Mouse (Mus musculus) kidney, postnatal 10 days (tissue): ENCODE data around the gene Gtf2e1.

Experiments
- DNase-seq: peaks from one replicate; pipeline ENCODE4 v3.0.0; 2021; ENCODE audit warnings: mixed read lengths

Gene Gtf2e1

GRCm38 (mm10) chr16:37540776-37541175 is 1.2 kb upstream of the Gtf2e1 start:
- DNase-seq: no peak

DNA sequence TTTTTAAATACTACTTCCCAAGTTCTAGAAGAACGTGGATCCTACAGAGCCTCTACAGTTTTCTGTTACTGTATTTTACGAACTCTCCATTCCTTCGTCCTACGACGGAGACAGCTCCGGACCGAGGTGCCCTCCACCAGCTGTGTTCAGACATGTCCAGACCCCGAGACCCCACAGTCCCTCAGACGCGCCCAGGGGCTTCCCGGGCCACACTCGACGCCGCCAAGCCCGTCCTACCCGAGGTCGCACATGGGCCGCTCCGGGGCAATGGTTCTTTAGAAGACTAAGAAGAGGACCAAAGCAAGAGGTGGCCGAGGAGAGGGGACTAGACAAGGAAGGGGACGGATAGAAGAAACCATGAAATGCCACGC is 364 bp downstream of the Gtf2e1 start:
- no peak for DNase-seq

DNA sequence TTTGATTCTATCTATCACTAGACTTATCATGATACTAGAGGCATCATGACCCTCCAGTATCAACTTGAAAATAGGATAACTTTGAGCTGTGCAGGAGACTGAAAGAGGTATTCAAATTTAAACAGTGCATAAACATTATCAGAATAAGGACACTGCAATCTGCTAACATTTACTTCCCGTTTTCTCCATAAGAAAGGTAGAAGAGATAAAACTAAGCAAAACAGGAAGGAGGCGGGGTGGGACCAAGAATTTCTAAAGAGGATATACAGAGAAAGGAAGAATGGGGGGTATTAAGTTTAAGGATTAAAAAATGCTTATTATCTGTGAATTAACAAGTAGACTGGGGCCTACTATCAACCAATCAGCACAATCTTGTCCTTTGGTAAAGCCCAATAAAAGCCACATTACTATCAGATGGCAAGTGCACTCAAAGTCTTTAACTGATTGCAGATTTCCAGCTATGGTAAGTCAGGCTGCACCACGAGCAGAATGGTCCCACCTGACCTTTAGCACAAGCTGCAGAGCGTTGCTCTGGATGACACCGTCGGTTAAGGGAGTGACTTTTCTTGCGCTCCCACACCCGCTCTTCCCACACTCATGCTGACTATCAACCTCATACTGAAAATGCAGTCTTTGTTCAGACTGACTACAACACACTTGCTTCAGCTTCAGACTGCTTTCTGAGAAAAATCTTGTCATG is 6.1 kb downstream of the Gtf2e1 start:
- no peak for DNase-seq

GRCm38 (mm10) chr16:37532046-37532445 is 7.5 kb downstream of the Gtf2e1 start:
- no peak for DNase-seq

- DNase-seq: no peak
These were observed 9.4 kb downstream of the Gtf2e1 start for GRCm38 (mm10) chr16:37530170-37530569.

- no peak for DNase-seq
These were observed 12.8 kb downstream of the Gtf2e1 start for GRCm38 (mm10) chr16:37526688-37527223.

DNA sequence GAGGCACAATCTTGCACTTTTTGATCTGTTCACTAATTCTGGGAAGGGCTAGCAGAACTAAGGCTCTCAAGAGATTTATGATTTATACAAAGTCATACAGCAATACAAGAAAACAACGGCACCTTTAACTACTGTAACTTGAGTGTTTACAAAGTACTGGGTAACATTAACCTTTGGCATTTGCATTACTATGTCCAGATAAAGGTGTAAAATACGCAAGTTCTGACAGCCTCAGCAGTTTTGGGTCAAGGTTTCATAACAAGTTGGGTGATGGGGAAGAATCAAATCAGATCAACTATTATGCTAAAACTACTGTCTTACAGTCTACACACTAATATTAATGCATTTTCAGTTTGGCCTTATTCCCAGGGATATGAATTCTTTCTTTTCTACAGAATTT is 14.5 kb downstream of the Gtf2e1 start:
- DNase-seq: no peak

DNA sequence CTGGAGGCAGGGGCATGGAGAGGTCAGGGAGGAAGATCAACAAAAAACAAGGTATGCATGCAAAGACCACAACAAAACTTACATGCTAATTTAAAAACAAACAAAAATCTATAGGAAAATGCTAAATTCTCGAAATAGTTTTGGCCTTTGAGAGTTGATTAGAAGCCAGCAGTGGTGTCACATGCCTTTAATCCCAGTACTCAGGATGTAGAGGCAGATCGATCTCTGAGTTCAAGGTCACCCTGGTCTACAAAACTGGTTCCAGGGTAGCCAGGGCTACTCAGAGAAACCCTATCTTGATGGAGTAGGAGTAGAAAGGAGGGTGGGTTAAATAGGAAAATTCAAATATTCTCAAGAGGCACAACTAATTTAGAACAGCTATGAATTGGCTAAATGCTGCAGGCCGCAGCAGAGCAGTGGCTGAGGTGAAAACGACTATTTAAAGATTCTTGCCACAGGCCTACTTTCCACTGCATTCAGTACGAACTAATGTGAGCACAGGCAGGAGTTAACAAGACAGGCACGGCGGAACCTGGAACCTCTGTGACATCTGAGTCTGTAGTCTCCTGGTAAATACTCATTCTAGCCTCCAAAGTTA is 17.4 kb downstream of the Gtf2e1 start:
- DNase-seq: no peak

DNA sequence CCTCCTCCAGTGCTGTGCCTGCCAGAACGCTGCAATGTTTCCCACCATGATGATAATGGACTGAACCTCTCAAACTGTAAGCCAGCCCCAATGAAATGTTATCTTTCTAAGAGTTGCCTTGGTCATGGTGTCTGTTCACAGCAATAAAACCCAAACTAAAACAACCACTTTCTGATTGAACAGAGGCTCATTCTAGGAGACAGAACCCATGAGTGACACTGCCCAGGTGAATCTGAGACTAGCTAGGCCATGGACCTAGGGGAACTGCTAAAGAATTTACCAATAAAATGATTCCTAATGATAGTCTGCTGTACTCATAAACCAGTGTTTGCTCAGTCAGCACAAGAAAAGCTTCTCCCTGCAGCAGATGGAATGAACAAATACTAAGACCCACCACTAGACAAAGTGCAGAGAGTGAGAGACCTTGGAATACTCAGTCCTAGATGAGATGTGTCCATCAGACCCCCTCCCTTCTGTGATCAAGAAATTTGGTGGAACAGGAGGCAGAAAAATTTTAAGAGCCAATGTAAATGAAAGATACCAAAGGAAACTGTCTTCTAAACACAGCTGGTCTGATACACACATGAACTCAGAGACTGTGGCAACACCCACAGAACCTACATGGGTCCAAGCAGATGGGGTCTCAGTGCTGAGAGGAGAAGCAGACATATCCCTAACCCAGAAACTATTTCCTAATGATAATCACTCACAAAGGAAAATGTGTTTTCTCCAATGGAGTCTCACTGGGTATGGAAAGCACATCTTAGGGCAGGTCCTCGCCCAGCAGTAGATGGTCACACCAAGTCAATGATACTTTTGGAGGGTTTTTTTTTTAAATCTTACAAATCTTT is 19.2 kb downstream of the Gtf2e1 start:
- no peak for DNase-seq

DNA sequence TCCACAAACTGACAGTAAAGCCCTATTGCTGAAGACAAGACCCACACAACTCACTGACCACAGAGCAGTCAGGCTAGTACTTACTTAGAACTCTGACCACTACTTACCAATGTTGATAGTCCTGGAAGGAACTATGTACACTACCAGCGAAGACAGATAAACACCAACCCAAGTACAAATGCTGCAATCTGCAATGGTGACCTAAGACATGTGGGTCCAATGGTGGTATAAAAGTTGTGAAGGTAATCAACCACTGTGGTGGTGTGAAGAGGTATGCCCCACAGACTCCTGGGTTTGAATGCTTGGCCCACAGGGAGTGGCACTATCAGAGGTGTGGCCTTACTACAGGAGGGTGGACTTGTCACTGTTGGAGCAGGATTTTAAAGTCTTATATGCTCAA is 19.9 kb downstream of the Gtf2e1 start:
- DNase-seq: no peak

DNA sequence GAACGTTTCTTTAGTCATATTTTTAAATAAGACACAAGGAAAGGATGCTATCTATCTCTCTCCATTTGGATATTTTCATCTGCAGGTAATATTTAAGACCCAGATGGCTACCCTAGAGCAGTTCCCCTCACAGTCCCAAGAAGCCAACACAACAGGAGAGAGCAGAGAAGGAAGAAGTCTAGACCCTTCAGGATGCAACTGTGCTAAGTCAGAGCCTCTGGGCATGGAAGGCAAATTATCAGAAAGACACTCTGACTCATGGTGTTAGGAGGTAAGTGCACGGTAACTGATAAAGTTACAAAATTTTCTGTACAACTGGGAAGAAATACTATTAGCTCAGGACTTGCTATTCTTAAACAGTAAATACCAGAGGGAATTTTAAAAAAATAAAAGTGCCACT is 20.9 kb downstream of the Gtf2e1 start:
- DNase-seq: no peak

DNA sequence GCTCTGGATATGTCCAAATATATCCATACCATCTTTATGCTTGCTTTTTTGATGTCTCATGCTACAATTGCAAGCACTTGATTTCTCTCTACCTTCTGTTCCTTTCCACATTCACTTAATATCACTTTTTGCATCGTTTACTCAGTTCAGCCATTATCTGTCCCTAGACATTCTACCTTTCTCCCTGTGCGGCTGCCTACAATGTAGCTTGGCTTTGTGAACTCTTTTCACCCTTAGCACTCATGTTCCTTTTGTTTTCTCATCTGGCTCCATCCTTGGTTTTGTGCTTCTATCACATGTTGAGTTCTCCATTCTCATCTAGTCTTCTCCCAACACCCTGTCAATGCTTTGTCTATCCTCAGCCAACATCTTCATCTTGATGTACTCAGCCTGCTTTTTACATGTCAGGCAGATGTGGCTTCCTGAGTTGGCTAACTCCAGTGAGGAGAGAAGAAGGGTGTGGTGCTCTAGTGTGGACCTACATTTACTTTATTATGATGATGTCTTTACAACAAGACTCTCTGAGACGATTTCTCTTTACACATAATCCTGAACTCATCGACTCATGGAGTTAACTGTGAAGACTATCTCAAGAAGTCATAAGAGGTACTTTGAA is 21.9 kb downstream of the Gtf2e1 start:
- no peak for DNase-seq

GRCm38 (mm10) chr16:37516376-37516993 is 23.1 kb downstream of the Gtf2e1 start:
- no peak for DNase-seq

DNA sequence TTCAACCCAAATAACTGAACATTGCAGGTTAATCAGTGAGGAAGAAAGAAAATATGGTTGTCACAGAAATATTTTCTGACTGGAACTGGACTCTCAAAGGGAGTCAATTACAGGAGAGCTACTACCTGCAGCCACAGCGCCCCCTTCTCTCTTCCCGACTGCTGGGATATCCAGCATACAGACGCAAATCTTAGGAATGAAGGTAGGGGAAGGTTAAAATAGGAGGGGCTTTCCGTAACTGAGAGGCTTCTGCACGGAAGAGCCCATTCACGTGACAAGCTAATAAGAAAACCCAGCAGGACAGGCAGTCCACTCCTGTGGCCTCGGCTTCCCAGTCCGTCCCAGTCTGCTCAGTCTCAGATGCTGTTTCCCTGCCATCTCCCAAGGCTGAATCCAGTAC is 24.9 kb downstream of the Gtf2e1 start:
- no peak for DNase-seq

DNA sequence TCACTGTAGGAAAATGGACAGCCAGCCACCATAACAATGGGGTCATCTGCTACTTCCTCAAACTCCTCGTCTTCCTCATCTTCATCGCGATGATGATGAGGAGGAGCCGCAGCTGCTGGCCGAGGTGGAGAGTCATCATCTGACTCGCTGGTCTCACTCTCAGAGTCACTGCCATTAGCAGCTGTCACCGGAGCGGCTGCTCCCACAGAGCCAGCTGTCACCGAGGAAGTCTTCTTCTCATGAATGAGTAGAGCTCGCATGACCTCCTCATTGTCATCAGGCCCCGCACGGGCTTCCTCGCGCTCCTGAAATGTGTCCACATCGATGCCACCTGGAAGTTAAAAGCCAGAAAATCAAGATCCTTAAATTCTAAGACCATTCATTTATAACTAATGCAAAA is 28.1 kb downstream of the Gtf2e1 start:
- DNase-seq: no peak

- no peak for DNase-seq
These were observed 32.8 kb downstream of the Gtf2e1 start for GRCm38 (mm10) chr16:37506751-37507150.

- no peak for DNase-seq
These were observed 35.1 kb downstream of the Gtf2e1 start for GRCm38 (mm10) chr16:37504517-37504916.

GRCm38 (mm10) chr16:37498581-37498980 is 41.0 kb downstream of the Gtf2e1 start:
- DNase-seq: no peak

GRCm38 (mm10) chr16:37495017-37495416 is 44.6 kb downstream of the Gtf2e1 start:
- DNase-seq: no peak

- no peak for DNase-seq
These were observed 52.6 kb downstream of the Gtf2e1 start for GRCm38 (mm10) chr16:37486826-37487612.

DNA sequence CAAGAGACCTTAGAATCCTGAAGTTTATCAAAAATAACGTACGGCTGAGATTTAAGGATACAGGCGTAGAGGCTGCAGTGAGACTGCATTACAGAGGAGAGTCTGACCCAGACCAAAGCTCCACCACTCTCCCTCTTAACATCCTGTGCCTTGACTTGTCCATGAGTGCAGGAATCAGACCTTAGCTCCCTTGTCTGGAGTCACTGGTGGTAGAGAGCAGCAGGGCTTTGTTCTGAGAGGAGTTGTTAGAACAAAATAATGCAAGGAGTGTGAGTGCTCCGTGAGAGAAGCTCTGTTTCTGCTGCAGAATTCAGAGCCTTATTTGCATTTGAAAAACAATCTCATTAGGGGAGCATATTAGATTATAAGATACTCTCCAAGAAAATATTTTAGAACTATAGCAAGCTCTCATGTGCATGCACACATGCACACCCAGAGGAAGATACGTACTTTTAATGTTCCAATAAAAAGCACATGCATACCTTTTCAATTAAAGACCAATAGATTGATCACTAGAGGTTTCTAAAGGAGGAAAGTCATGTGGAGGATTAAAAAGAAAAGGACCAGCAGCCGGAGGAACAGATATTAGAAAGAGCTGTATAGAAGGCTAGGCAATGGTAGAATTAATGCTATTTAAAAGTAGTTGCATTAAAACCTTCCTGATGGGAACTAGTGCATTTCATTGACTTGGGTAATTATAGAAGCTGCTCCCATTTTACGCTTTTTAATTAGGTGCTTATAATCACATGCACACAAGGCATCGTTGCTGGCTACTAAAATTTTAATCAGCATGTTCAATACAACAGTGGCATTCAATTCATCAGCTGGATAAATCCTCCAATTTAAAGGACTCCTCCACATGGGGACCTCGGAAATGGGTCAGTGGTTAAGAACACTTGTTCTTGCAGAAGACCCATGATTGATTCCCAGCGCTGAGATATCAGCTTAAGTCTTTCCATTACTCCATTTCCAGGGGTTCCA is 61.0 kb downstream of the Gtf2e1 start:
- DNase-seq: no peak
